Mouse (Mus musculus): ENCODE results near the gene Tedc1. TPM values are rescaled to one million over a fixed set of nuclear protein-coding genes. Genes with fewer than 3 reads are reported as not detected.

Gene Tedc1
- 16.8 and 23.2 TPM in 2 replicates for polyA plus RNA-seq (2012; rRNA removed)

DNA sequence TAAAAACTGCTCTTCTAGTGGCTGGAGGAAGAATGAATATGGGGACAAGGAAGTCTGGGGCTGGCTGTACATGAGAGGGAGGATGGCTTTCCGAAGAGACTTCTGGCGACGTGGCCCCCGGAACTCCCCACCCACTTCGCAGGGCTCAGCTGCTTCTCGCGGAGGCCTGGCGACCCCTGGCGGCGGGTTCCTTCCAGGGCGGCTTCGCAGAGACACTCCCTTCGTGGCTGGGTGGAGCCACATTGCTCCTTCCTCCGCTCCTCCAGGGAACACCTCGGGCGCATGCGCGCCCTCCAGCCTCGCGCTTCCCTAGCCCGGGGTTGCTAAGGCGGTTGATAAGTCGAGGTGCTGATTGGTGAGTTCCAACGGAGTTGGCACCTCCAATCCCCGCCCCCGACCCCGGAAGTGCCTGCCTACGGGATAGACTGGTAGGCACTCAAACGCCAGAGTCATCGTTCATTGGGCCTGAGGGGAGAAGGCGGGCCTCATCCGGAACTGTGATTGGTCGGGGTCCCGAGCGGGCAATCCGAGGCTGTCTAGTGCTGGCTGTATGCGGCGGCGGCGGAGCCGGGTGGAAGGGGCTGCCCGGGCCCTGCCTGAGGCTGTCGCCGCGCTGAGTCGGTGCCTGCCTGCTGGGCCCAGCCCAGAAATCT lies at the start of gene Tedc1:
TSS of gene Tedc1 (plus strand) at position 535 of the 653 bp plus-strand sequence.
- under 1% methylated on average over 46 of the region's 46 CpGs for WGBS
- DNase-seq (ENCODE audit: low read depth in 1 of 2, low spot score in 2 of 2): peak; percentile 99 to 100
- Histone ChIP-seq H3K27me3 (ENCODE audit: control insufficient read depth, insufficient read depth, low read length) (no peaks in the 10 kb centered on the region), H3K4me3 (ENCODE audit: extremely low read depth, insufficient read depth, insufficient read length) (peak within 1 kb of the TSS; percentile 68), H3K27ac (ENCODE audit: insufficient read depth, low read length) (peak within 1 kb of the TSS; percentile 91), H3K4me1 (ENCODE audit: control insufficient read depth, insufficient read depth, insufficient read length) (peaks cover 19% of the 10 kb centered on the region; the same call in 1 of the 2 replicates), H3K36me3 (ENCODE audit: control insufficient read depth, insufficient read depth, low read length) (peaks cover 2% of the 10 kb centered on the region; the same call in 1 of the 2 replicates)
- TF ChIP-seq POLR2A (IDR thresholded peaks at IDR 0.05; ENCODE audit: low read depth, low read length) (no peak; the same call in 1 of the 2 replicates), CTCF (IDR thresholded peaks at IDR 0.05; ENCODE audit: extremely low read depth, insufficient read depth, insufficient read length, insufficient replicate concordance) (peak; percentile 99)

DNA sequence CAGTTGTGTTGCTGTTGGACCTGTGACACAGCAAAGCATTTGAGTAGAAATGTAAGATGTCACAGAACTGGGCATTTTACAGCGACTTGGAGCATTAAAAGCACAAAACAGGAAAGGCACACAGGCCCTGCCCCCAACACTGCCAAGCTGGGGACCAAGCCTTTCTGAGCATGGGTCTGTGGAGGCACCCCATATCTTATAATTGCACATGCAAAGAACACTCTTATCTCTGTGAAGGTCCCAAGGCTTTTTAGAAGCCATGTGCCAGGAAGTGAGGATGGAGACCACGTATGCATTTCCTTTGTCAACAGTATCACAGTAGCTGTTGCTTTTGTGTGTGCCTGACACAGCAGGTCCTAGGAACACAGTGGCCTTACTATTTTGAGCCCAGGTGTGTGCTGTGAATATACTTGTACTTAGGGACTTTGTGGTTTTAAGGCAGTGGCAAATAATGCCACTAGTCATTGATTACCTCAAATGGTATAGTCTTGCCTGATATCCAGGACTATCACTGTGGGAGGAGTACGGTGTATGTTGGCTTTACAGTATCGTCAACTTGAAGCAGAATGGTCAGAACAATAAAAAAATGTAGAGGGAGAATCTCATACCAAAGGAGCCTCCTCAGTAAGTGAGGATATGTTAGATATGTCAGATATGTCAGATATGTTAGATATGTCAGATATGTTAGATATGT lies 48.6 kb upstream of the Tedc1 start:
- no peak for DNase-seq (ENCODE audit: low read depth in 1 of 2, low spot score in 2 of 2)
- H3K4me1 ChIP-seq (ENCODE audit: control insufficient read depth, insufficient read depth, insufficient read length): no peaks in the 10 kb centered on the region; the same call in 1 of the 2 replicates
- no peak overlapping the region for H3K4me3 ChIP-seq (ENCODE audit: extremely low read depth, insufficient read depth, insufficient read length)
- 48% methylated on average over 4 of the region's 4 CpGs for WGBS
- no peaks in the 10 kb centered on the region for H3K27me3 ChIP-seq (ENCODE audit: control insufficient read depth, insufficient read depth, low read length)
- TF ChIP-seq CTCF (IDR thresholded peaks at IDR 0.05; ENCODE audit: extremely low read depth, insufficient read depth, insufficient read length, insufficient replicate concordance): no peak
- TF ChIP-seq POLR2A (IDR thresholded peaks at IDR 0.05; ENCODE audit: low read depth, low read length): no peak
- H3K36me3 ChIP-seq (ENCODE audit: control insufficient read depth, insufficient read depth, low read length): no peaks in the 10 kb centered on the region
- H3K27ac ChIP-seq (ENCODE audit: insufficient read depth, low read length): no peak overlapping the region

DNA sequence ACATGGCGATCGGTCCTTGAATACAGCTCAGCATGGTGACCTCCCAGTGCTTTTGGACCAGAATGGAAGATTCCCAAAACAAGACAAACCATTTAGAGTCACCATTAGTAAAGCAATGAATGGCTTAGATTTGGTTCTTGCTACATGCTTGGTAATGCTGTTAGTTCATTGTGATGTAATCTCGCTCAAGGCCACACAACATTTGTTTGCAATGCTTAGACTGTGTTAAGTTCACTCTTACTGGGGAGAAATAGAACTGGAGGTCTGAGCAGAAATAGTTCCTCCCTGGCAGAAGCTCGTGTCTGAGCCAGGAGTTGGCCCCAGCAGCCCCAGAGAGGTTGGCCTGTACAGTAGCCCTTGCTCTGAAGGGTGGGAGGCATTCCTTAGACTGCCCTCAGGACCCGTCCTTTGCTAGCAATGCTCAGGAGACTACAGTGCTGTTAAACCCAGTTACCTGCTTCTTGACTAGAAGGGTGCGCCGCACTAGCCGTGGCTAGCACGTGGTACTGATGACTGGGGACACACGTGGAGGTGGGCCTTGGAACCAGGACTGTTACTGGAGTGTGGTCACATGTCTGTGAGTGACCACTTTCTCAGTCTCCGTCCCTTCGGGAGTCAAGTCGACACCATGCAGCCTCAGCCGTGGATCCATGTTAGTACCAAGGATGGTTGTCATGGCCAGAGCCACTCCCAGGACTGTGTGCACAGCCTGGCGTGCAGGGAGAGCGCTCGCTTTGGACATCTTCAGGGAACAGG lies 47.5 kb upstream of the Tedc1 start:
- TF ChIP-seq CTCF (IDR thresholded peaks at IDR 0.05; ENCODE audit: extremely low read depth, insufficient read depth, insufficient read length, insufficient replicate concordance) (no peak), POLR2A (IDR thresholded peaks at IDR 0.05; ENCODE audit: low read depth, low read length) (no peak)
- DNase-seq (ENCODE audit: low read depth in 1 of 2, low spot score in 2 of 2): no peak
- WGBS: 93% methylated on average over 17 of the region's 17 CpGs
- Histone ChIP-seq H3K36me3 (ENCODE audit: control insufficient read depth, insufficient read depth, low read length) (peaks cover 3% of the 10 kb centered on the region; the same call in 1 of the 2 replicates), H3K4me1 (ENCODE audit: control insufficient read depth, insufficient read depth, insufficient read length) (no peaks in the 10 kb centered on the region; the same call in 1 of the 2 replicates), H3K4me3 (ENCODE audit: extremely low read depth, insufficient read depth, insufficient read length) (no peak overlapping the region), H3K27me3 (ENCODE audit: control insufficient read depth, insufficient read depth, low read length) (no peaks in the 10 kb centered on the region), H3K27ac (ENCODE audit: insufficient read depth, low read length) (no peak overlapping the region)

- 89% methylated on average over 10 of the region's 10 CpGs for WGBS
- H3K4me1 ChIP-seq (ENCODE audit: control insufficient read depth, insufficient read depth, insufficient read length): no peaks in the 10 kb centered on the region; the same call in 1 of the 2 replicates
- H3K27me3 ChIP-seq (ENCODE audit: control insufficient read depth, insufficient read depth, low read length): no peaks in the 10 kb centered on the region
- TF ChIP-seq CTCF (IDR thresholded peaks at IDR 0.05; ENCODE audit: extremely low read depth, insufficient read depth, insufficient read length, insufficient replicate concordance) (no peak), POLR2A (IDR thresholded peaks at IDR 0.05; ENCODE audit: low read depth, low read length) (no peak)
- DNase-seq (ENCODE audit: low read depth in 1 of 2, low spot score in 2 of 2): no peak
- no peak overlapping the region for H3K27ac ChIP-seq (ENCODE audit: insufficient read depth, low read length)
- no peak overlapping the region for H3K4me3 ChIP-seq (ENCODE audit: extremely low read depth, insufficient read depth, insufficient read length)
- peaks cover 6% of the 10 kb centered on the region; the same call in 1 of the 2 replicates for H3K36me3 ChIP-seq (ENCODE audit: control insufficient read depth, insufficient read depth, low read length)
These were observed 46.4 kb upstream of the Tedc1 start for GRCm38 (mm10) chr12:113109801-113110200.

- no peak for DNase-seq (ENCODE audit: low read depth in 1 of 2, low spot score in 2 of 2)
- H3K27me3 ChIP-seq (ENCODE audit: control insufficient read depth, insufficient read depth, low read length): no peaks in the 10 kb centered on the region
- no peak overlapping the region for H3K4me3 ChIP-seq (ENCODE audit: extremely low read depth, insufficient read depth, insufficient read length)
- H3K4me1 ChIP-seq (ENCODE audit: control insufficient read depth, insufficient read depth, insufficient read length): no peaks in the 10 kb centered on the region
- 84% methylated on average over 4 of the region's 4 CpGs for WGBS
- no peak overlapping the region for H3K27ac ChIP-seq (ENCODE audit: insufficient read depth, low read length)
- peaks cover 14% of the 10 kb centered on the region for H3K36me3 ChIP-seq (ENCODE audit: control insufficient read depth, insufficient read depth, low read length)
- TF ChIP-seq POLR2A (IDR thresholded peaks at IDR 0.05; ENCODE audit: low read depth, low read length): no peak
- TF ChIP-seq CTCF (IDR thresholded peaks at IDR 0.05; ENCODE audit: extremely low read depth, insufficient read depth, insufficient read length, insufficient replicate concordance): no peak
These were observed 42.1 kb upstream of the Tedc1 start for GRCm38 (mm10) chr12:113114141-113114540.

DNA sequence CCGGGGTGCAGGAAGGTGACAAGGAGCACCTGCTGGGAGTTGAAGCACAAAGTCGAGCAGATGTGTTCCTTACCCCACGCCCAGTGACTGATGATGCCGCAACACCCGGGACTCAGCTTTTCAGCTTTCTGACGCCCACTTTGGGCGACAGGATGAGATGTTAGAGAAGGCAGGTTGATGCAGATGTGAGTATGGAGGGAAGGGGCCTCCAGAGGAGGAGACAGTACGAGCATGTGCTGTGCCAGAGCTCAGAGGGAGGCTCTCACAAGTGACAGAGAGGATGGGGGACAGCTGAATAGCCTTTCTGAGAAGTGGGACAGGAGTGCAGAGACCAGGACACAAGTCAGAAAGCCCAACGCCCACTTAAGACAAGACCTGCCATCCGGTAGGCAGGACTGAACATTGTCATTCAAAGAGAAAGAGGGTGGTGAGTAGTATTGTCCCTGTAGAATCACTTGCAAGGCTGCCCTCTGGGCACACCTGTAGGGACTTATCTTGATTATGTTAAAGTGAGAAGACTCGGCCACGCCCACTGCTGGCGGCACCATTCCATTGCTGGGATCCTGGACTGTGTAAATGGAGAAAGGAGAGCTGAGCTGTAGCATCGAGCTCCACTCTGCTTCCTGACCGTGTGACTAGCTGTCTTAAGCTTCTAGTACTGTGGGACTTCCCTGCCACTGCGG lies 41.2 kb upstream of the Tedc1 start:
- Histone ChIP-seq H3K4me3 (ENCODE audit: extremely low read depth, insufficient read depth, insufficient read length) (no peak overlapping the region), H3K27ac (ENCODE audit: insufficient read depth, low read length) (no peak overlapping the region), H3K27me3 (ENCODE audit: control insufficient read depth, insufficient read depth, low read length) (no peaks in the 10 kb centered on the region), H3K4me1 (ENCODE audit: control insufficient read depth, insufficient read depth, insufficient read length) (no peaks in the 10 kb centered on the region), H3K36me3 (ENCODE audit: control insufficient read depth, insufficient read depth, low read length) (peaks cover 14% of the 10 kb centered on the region)
- TF ChIP-seq CTCF (IDR thresholded peaks at IDR 0.05; ENCODE audit: extremely low read depth, insufficient read depth, insufficient read length, insufficient replicate concordance): no peak
- TF ChIP-seq POLR2A (IDR thresholded peaks at IDR 0.05; ENCODE audit: low read depth, low read length): no peak
- DNase-seq (ENCODE audit: low read depth in 1 of 2, low spot score in 2 of 2): no peak
- 88% methylated on average over 16 of the region's 16 CpGs for WGBS

All from spleen, adult 2 months (tissue).